Mouse (Mus musculus) ES-E14 (cell line): ENCODE measurements around the gene Rbfox1.

ENCODE experiments used
- CHD2 ChIP-seq: IDR thresholded peaks from 2 replicates; pipeline ENCODE4 v1.6.1; 2014; ENCODE audit warnings: mild to moderate bottlenecking, low read depth, low read length, inconsistent platforms
- HCFC1 ChIP-seq: IDR thresholded peaks from 2 replicates; pipeline ENCODE4 v1.6.1; 2012; ENCODE audit warnings: low read length, inconsistent platforms, borderline replicate concordance; ENCODE audit not compliant: insufficient read depth
- ZC3H11A ChIP-seq: IDR thresholded peaks from 2 replicates; pipeline ENCODE4 v1.6.1; 2012; ENCODE audit warnings: low read depth, mild to moderate bottlenecking, inconsistent platforms, low read length, borderline replicate concordance
- ZNF384 ChIP-seq: IDR thresholded peaks from 2 replicates; pipeline ENCODE4 v1.6.1; 2012; ENCODE audit warnings: low read depth, low read length, inconsistent platforms

GRCm38 (mm10) chr16:7129591-7129990 is 1244.4 kb downstream of the Rbfox1 start:
- TF ChIP-seq HCFC1 (no peak), ZC3H11A (no peak), CHD2 (no peak), ZNF384 (no peak)
